Mouse (Mus musculus): ENCODE data around the gene Itih4.

The Itih4 gene

GRCm38 (mm10) chr14:30944745-30945144, 58.5 kb downstream of the Itih4 start:
- DNase-seq = no peak

- no peak for DNase-seq
Measured at GRCm38 (mm10) chr14:30949986-30950385, 63.7 kb downstream of the Itih4 start.

GRCm38 (mm10) chr14:30951154-30951825, 65.0 kb downstream of the Itih4 start, which contains the start of gene Nek4:
TSS of gene Nek4 (plus strand) at chr14:30951377.
- DNase-seq = peak; percentile 92 to 94
